Mouse (Mus musculus) mesoderm, embryonic 11.5 days (tissue): ENCODE measurements around the gene Trabd.

Source experiments
- DNase-seq: peaks from one replicate; pipeline ENCODE4 v3.0.0-alpha.2; 2012; ENCODE audit warnings: low read depth, low spot score

Trabd gene

DNA sequence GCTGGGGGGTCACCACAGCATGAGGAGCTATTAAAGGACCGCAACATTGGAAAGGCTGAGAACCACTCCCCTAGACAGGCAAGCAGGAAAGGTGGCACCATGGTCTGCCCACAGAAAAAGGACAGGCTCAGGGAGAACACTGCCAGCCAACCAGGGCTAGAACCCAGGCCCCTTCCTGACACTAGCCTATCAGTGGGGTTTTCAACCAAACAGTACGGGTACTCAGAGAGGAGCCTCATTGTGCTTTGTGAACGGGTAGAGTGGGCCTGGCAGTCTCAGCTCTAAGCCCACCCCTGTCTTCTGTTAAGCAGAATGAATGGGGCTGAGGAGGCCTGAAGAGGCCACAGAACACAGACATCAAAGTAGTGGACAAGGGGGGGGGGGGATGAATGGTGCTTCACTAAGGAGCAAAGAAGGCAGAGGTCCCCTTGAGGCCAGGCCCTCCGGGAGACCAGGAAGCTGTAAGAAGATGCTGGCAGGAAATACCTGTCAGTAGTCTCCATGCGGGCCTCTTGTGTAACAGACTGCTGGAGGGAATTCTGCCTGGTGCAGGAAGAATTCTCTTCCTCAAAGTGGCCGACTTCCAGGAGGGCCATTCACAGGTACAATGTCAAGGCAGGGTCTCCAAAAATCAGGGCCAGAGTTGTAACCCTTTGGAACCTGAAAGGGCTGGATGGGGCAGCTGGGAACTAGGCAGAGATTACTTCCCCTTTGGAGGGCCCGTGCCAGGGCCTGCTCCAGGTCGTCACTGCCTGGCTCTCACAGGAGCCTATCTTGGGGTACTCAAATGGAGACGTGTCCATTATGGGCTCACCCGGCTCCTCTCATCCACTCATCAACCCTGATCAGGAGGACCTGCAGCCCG, at the start of gene Trabd:
Gene Trabd (plus strand): TSS at position 512 of the 865 bp plus-strand sequence.
- no peak for DNase-seq

- no peak for DNase-seq
These were observed 30.5 kb upstream of the Trabd start for GRCm38 (mm10) chr15:89044381-89044780.

DNA sequence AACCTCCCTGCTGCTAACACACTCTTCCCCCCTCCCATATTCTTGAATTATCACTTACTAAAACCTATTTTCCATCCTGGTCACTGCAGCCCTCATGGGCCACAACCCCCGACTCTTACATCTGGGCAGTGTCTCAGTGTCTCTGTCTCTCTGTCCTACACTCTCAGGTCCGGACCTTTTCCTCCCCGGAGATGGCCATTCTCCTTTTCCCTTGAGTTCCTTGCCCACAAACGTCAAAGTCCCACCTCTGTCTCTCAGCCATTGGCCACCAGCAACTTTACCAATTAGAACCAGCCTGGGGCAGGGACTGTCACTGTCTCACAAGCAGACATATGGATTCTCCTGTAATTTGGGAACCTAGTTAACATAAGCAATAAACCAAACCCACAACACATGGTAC, 28.6 kb upstream of the Trabd start:
- DNase-seq: no peak

GRCm38 (mm10) chr15:89054666-89055065, 20.3 kb upstream of the Trabd start:
- no peak for DNase-seq

DNA sequence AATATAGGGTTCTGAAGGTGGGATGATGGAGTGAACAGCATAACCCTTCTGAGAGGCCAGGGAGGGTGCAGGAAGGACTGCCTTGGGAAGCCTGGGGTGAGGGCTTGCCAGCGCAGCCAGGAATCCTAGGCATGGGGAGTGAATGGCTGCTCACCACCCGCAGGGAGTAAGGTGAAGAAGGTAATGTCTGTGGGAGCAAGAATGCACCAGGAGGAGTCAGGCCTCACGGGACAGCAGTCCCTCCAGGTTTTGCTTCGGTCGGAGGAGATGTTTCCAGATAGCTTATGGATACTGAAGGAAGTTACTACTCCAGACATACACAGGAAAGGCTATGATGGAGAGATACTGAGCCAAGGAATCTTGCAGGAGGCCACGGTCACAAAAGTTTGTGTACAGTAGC, 16.2 kb upstream of the Trabd start:
- no peak for DNase-seq

- no peak for DNase-seq
These were observed 15.6 kb upstream of the Trabd start, which contains the start of gene Panx2 for GRCm38 (mm10) chr15:89059161-89059931. Gene Panx2, plus strand, starts transcription at chr15:89059734.

GRCm38 (mm10) chr15:89060032-89060681, 14.8 kb upstream of the Trabd start:
- peak; percentile 44 for DNase-seq

DNA sequence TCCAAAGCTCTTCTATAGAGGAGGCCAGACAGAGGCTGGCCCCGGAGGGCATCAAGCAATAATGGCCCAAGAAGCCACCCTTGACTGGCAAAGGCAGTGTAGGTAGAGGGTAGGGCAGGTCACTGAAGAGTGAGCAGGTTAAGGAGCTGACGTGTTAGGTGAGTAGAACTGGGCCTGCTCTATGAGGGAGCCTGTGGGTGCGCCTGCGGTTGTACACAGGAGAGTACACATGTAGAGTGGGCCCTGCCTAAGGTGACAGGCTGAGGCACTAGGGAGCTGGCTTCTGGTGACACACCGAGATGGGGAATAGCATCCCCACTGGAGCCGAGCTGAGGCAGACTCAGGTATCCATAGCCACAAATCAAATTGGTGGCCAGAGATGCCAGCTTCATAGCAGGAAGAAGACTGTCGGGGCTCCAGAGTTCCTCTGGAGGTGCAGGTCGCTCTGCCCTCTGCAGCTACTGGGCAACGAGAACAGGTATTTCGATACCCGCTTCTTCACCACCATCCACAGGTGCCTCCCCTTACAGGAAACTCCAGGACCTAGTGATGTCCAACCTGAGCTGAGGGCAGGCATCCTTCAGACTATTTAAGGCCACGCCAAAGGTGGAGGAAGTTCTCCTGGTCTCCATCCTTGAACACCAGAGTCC, 14.0 kb upstream of the Trabd start:
- no peak for DNase-seq

GRCm38 (mm10) chr15:89061761-89062517, 13.0 kb upstream of the Trabd start:
- DNase-seq: no peak

- DNase-seq: no peak
These were observed 12.4 kb upstream of the Trabd start for GRCm38 (mm10) chr15:89062518-89062910.

DNA sequence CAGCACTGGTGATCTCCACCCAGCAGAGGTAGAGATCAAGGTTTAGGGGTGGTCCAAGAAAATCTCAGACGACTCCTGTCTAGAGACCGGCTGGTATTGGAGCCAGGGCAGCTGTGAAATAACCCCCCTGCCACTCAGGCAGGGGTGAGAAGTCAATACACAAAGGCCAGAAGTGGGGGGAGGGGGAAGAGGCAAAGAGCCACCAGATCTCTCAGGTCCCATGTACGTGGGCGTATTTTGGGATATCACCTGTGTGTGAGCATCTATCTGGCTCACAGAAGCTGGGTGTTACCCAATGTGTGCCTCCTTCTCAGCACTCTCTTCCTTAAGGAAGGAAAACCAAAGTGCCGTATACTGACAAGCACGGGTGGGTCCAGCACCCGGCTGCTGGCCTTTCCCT, 11.9 kb upstream of the Trabd start:
- DNase-seq: no peak

- no peak for DNase-seq
These were observed 11.4 kb upstream of the Trabd start for GRCm38 (mm10) chr15:89063536-89063935.

GRCm38 (mm10) chr15:89064891-89065290, 10.0 kb upstream of the Trabd start:
- DNase-seq: no peak

DNA sequence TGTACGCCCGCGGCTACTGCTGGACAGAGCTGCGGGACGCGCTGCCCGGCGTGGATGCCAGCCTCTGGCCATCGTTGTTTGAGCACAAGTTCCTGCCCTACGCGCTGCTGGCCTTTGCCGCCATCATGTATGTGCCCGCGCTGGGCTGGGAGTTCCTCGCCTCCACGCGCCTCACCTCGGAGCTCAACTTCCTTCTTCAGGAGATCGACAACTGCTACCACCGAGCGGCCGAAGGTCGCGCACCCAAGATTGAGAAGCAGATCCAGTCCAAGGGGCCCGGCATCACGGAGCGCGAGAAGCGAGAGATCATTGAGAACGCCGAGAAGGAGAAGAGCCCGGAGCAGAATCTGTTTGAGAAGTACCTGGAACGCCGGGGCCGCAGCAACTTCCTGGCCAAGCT, 7.3 kb upstream of the Trabd start:
- DNase-seq: no peak

- DNase-seq: no peak
These were observed 6.7 kb upstream of the Trabd start for GRCm38 (mm10) chr15:89068226-89068625.

DNA sequence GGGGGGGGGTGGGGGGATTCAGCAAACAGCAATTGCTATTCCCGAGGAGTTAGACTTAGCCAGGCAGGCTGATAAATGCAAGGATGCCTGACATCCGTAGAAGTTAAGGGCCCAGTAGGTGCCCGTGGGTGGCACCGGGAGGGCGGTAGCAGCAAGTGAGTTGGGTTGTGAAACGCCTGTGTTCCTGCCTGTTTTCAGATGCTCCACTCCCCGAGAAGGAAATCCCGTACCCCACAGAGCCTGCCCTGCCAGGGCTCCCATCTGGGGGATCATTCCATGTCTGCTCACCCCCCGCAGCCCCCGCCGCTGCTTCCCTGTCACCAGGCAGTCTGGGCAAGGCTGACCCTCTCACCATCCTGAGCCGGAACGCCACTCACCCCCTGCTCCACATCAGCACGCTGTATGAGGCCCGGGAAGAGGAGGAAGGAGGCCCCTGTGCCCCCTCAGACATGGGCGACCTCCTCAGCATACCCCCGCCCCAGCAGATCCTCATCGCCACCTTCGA, 5.5 kb upstream of the Trabd start:
- DNase-seq: no peak

DNA sequence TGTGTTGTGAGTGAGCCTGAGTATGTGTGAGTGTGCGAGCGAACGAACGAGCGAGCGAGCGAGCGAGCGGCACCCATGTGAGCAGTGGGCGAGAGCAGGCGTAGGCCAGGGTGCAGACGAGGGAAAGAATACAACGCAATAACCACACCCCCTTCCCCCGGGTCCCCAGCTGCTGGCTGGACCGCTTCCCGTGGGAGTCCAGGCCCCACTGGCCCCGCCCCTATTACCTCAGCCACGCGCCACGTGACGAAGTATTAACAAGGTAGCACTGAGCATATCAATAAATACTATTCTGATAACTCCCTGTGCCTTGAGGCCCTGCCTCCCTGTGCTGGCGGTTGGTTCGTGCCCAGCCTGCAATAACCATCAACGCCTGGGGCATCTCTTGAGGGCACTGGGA, 4.3 kb upstream of the Trabd start:
- DNase-seq: no peak

GRCm38 (mm10) chr15:89073993-89074603, 826 bp upstream of the Trabd start:
- no peak for DNase-seq

GRCm38 (mm10) chr15:89075478-89076147, 689 bp downstream of the Trabd start:
- DNase-seq: peak; percentile 90
